Mouse (Mus musculus) B cell, adult 62 days (primary cell): ENCODE results near the gene Vmn1r28. TPM values are rescaled to one million over a fixed set of nuclear protein-coding genes. Genes with fewer than 3 reads are reported as not detected.

Experiments
- total RNA-seq: library from RNA; stranded (reverse); gene quantifications from 4 replicates; pipeline ENCODE4 v1.2.4, GENCODE M21; 2023

Gene Vmn1r28
- total RNA-seq: not detected in 4 replicates

DNA sequence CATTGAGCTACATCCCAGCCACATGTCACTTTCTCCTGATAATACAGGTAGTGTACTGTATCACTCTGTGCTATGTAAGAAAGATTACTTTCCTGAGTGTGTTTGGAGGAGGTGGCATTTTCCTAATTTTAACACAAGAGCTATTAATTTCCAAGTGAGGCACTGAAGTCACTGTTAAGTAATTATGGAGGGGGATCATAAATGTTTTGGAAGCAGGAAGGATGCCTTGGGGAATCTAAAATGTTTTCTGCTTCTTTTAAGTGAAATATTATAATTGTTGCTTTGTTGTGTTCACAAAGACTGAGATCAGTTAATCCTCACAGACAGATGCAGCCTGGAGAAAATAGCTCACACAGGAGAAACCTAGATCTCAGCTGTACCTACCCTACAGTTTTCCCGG lies at the start of gene Vmn1r28:
Vmn1r28 (plus strand) TSS at position 301 of the 400 bp plus-strand sequence.

DNA sequence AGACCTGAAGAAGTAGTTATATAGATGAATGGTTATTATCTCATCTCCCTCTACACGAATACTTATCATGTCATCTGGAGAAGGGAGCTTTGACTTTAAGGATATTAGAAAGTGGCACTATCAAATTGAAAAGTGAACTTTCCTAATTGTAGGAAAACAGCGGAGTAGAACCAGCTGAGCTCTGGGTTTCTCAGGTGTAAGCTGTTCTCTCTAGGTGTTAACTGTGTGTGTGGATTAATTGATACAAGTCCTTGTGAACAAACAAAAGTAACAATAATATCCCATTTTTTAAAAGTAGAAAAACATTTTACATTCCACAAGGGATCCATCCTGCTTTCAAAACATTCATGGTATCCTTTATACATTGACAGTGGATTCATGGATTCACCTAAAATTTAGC lies 43.1 kb upstream of the Vmn1r28 start, which contains the start of gene Vmn1r27:
Vmn1r27 (minus strand) TSS at position 101 of the 400 bp plus-strand sequence.

DNA sequence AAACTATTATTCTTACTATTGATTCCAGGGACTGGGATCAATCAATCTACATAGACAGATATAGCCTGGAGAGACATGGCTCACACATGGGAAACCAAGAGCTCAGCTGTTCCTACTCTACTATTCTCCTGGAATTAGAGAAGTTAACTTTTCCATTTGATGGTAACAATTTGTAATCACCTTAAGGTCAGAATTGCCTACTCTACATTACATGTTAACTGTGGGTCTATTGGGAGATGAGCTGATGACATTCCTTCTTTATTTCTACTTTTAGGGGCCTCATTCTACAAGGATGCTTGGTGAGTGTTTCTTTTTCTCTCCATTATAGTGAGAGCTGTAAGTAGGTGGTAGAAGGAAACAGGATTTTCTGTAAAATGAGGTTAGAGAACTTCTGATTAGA lies 39.4 kb downstream of the Vmn1r28 start, which contains the start of gene Vmn1r29:
Vmn1r29 (plus strand) TSS at position 301 of the 400 bp plus-strand sequence.

Other genes starting within 250 kb of the Vmn1r28 start
- gene Vmn1r26, start 246.9 kb upstream of the Vmn1r28 start, total RNA-seq: not detected in 4 replicates
- not detected in 4 replicates for gene Vmn1r27, start 43.2 kb upstream of the Vmn1r28 start, total RNA-seq
- not detected in 4 replicates for gene Vmn1r29, start 39.5 kb downstream of the Vmn1r28 start, total RNA-seq
- not detected in 4 replicates for gene Vmn1r30, start 181.3 kb downstream of the Vmn1r28 start, total RNA-seq
- not detected in 4 replicates for gene Vmn1r31, start 213.3 kb downstream of the Vmn1r28 start, total RNA-seq